Mouse (Mus musculus): ENCODE results near the gene A4gnt. TPM values are rescaled to one million over a fixed set of nuclear protein-coding genes. Genes with fewer than 3 reads are reported as not detected.
"Not testable (repeated sequence)": the region's sequence is repeated elsewhere in the genome, so short reads cannot be mapped to it uniquely, and the experiment has no call there.

The A4gnt gene
- not detected in 2 replicates for polyA plus RNA-seq (2016; fragmentation: Nextera tagmentation; extraction: Ambion mirVana)

DNA sequence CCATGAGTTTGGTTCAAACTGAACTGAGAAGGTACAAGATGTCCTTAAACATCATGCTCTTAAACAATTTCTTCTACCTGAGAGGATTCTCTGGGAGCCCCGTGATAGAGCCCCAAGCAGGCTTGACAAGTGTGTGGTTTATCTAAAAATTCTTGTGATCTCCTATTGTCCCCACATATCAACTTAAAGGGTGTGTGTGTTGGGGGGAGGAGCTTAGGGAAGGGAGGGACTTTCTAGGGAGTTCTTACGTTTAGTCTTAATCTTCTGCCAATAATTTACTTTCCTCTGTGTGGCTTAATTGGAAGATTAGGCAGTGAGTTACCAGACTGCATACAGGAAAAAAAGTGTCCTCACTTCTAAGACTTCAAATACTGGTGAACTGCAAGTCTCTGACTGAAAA, at the start of gene A4gnt:
Gene A4gnt, plus strand, starts transcription at position 301 of the 400 bp plus-strand sequence.
- Histone ChIP-seq H3K36me3 (no peaks in the 10 kb centered on the region), H3K9me3 (no peaks in the 10 kb centered on the region), H3K4me2 (replicated peaks) (no peak within 1 kb of the TSS), H3K9ac (no peak within 1 kb of the TSS), H3K27ac (no peak within 1 kb of the TSS), H3K27me3 (replicated peaks) (no peaks in the 10 kb centered on the region), H3K4me1 (no peaks in the 10 kb centered on the region), H3K4me3 (no peak within 1 kb of the TSS)
- ATAC-seq (ENCODE audit: low FRiP score, low read depth): no peak
- WGBS: 67% methylated on average over 2 of the region's 2 CpGs

DNA sequence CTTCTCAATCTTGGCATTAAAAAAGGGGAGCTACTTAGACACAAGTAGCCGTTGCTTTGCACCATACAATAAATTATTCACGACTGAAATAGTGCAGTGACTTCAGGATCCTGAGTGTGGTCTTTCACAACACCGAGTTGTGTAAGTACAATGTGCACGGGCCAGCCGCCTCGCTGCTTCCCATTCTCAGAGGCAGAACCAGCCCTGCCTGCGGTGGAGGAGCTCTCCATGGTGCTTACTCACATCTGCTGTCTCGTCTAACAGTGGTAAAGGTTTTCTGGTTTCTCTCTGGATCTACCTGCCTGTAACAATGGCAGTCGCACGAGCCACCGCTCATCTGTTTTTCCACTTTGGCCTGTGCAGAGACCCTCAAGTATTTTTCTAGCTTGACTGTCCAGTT, 48.6 kb upstream of the A4gnt start:
- Histone ChIP-seq H3K4me1 (peaks cover 9% of the 10 kb centered on the region), H3K9ac (no peak overlapping the region), H3K27ac (no peak overlapping the region), H3K9me3 (no peaks in the 10 kb centered on the region), H3K4me3 (no peak overlapping the region), H3K27me3 (replicated peaks) (no peaks in the 10 kb centered on the region), H3K36me3 (no peaks in the 10 kb centered on the region), H3K4me2 (replicated peaks) (no peak overlapping the region)
- ATAC-seq (ENCODE audit: low FRiP score, low read depth): no peak
- WGBS: 29% methylated on average over 11 of the region's 11 CpGs

DNA sequence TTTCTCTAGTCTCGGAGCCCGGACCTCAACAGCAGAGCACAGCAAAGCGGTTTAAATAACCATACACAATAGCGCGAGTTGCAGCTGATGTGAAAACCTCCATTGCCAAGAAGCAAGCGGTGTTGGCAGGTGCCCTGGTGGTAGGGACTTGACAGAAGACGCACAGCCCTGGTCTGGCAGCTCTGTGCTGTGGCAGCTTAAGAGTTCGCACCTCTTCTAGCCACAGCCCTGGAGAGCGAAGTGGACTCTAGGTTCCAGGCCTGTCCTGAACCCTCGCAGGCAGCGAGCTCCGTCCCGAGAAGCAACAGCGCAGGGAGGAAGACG, 44.3 kb upstream of the A4gnt start:
- H3K9ac ChIP-seq: peak overlapping the region; percentile 93
- no peaks in the 10 kb centered on the region for H3K9me3 ChIP-seq
- H3K4me1 ChIP-seq: peaks cover 13% of the 10 kb centered on the region
- H3K4me2 ChIP-seq (replicated peaks): peak overlapping the region; percentile 75
- H3K27me3 ChIP-seq (replicated peaks): no peaks in the 10 kb centered on the region; the same call in 1 of the 2 replicates
- peak overlapping the region; percentile 94 for H3K4me3 ChIP-seq
- peak overlapping the region; percentile 89; the same call in 1 of the 2 replicates for H3K27ac ChIP-seq
- WGBS: 1% methylated on average over 15 of the region's 15 CpGs
- H3K36me3 ChIP-seq: no peaks in the 10 kb centered on the region
- ATAC-seq (ENCODE audit: low FRiP score, low read depth): peak; percentile 59; the same call in 1 of the 2 replicates

DNA sequence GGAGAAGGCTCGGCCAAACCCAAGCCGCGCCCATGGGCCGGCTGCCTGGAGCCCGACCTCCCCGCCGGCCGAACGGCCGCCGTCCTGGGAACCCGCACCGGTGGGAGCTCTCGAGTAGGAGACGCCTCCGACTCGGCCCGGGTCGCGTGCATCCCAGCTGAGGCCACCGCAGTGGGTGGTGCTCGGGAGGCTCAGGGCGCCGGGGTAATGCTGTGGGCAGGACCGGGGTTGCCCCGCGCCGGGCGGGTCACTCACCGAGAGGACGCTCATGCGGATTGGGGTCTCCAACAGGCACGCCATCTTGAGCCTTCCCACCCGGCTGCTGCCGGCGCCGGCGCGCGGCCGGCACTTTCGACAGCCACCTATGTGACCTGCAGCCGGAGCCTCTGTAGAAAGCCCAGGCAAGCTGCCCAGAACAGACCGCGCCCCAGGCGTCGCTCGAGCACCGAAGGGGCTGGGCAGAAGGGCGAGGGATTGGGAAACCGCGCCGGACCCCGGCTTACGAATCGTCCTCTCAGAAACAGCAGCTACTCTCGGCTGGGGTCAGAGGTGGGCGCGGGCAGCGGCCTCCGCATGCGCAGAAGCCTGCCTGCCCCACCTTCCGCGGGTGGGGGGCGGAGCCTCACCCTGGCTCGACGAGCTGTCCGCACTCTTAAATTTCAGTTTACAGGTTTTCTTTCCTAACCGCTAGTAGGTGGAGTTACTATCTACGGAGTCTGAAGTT, 43.8 kb upstream of the A4gnt start, which contains the start of gene Armc8:
Gene Armc8, minus strand, starts transcription at position 553 of the 724 bp plus-strand sequence.
- Histone ChIP-seq H3K36me3 (no peaks in the 10 kb centered on the region), H3K27me3 (replicated peaks) (no peaks in the 10 kb centered on the region; the same call in 1 of the 2 replicates), H3K9me3 (no peaks in the 10 kb centered on the region), H3K4me1 (peaks cover 13% of the 10 kb centered on the region), H3K4me2 (replicated peaks) (peak within 1 kb of the TSS; percentile 75), H3K9ac (peak within 1 kb of the TSS; percentile 93), H3K27ac (peak within 1 kb of the TSS; percentile 89), H3K4me3 (peak within 1 kb of the TSS; percentile 94)
- under 1% methylated on average over 70 of the region's 70 CpGs for WGBS
- ATAC-seq (ENCODE audit: low FRiP score, low read depth): peak; percentile 96

DNA sequence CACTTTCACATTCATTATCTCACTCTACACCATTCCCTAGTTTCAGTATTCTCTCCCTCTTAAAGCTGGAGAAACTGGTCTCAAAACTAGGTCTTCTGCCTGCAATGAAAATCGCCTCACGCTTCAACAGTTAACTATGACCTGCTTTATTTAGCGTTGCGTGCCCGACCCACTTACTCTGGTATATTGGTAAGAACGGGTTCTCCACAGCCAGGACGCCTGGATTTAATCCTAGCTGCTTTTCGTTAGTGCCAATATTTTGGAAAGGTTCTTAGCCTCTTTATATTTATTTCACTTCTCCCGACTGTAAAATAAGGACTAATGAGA, 43.3 kb upstream of the A4gnt start:
- peak overlapping the region; percentile 75 for H3K4me2 ChIP-seq (replicated peaks)
- H3K9me3 ChIP-seq: no peaks in the 10 kb centered on the region
- H3K4me3 ChIP-seq: peak overlapping the region; percentile 94
- H3K4me1 ChIP-seq: peaks cover 13% of the 10 kb centered on the region
- no peak overlapping the region for H3K27ac ChIP-seq
- H3K36me3 ChIP-seq: no peaks in the 10 kb centered on the region
- H3K27me3 ChIP-seq (replicated peaks): no peaks in the 10 kb centered on the region; the same call in 1 of the 2 replicates
- ATAC-seq (ENCODE audit: low FRiP score, low read depth): no peak; the same call in 1 of the 2 replicates
- WGBS: under 1% methylated on average over 9 of the region's 9 CpGs
- peak overlapping the region; percentile 93 for H3K9ac ChIP-seq

DNA sequence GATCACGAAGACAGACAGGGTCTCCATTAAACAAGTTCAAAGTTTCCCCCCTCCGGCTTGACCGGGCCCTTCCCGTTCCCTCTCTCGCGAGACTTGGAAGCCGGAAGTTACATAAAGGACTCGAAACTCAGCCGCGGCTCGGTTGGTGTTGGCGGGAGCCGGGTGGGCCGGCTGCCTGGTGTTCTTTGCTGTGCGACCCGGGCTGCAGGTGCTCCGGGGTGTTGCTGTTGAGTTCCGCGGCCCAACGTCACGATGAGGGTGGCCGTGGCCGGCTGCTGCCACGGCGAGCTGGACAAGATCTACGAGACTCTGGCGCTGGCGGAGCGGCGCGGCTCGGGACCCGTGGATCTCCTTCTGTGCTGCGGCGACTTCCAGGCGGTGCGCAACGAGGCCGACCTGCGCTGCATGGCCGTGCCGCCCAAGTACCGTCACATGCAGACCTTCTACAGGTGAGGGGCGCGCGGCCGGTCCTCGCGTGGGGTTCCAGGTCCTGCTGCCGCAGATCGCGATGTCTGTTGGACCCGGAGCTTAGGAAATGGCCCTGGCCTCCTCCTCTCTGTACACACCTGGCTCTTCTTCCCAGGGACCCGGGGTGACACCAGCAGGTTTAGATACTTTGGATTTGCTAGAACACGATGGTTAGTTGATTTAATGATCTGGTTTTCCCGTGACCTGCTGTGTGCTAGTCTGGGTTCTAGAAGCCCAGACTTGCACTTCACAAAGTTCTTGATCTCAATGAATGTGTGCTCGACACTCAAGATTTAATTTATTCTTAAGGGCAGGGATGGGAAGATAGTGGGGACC, 36.4 kb upstream of the A4gnt start, which contains the start of gene Dbr1:
Gene Dbr1, plus strand, starts transcription at position 123 of the 804 bp plus-strand sequence.
- WGBS: under 1% methylated on average over 57 of the region's 57 CpGs
- Histone ChIP-seq H3K27me3 (replicated peaks) (no peaks in the 10 kb centered on the region; the same call in 1 of the 2 replicates), H3K9ac (peak within 1 kb of the TSS; percentile 91), H3K36me3 (peaks cover 6% of the 10 kb centered on the region), H3K9me3 (no peaks in the 10 kb centered on the region), H3K4me3 (peak within 1 kb of the TSS; percentile 94), H3K4me1 (peaks cover 11% of the 10 kb centered on the region), H3K4me2 (replicated peaks) (peak within 1 kb of the TSS; percentile 82), H3K27ac (peak within 1 kb of the TSS; percentile 47; the same call in 1 of the 2 replicates)
- ATAC-seq (ENCODE audit: low FRiP score, low read depth): peak; percentile 96

DNA sequence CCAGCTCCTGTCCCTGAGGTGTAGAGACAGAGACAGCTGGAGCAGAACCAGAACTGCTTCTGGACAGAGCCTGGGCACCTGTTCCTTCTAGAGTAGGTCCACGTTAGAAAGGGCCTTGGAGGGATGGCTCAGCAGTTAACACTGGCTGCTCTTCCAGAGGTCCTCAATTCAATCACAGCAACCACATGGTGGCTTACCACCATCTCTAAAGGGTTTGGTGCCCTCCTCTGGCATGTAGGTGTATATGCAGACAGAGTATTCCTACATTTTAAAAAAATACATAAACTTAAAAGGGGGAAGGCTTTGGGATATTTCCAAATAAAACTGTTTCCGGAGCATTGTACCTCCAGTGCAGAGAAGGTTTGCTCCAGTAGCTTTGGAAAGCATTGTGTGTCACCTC, 31.6 kb upstream of the A4gnt start:
- 55% methylated on average over 2 of the region's 2 CpGs for WGBS
- ATAC-seq (ENCODE audit: low FRiP score, low read depth): peak; percentile 26; the same call in 1 of the 2 replicates
- no peak overlapping the region for H3K4me3 ChIP-seq
- H3K4me2 ChIP-seq (replicated peaks): no peak overlapping the region
- H3K9ac ChIP-seq: no peak overlapping the region
- H3K36me3 ChIP-seq: peaks cover 36% of the 10 kb centered on the region
- no peaks in the 10 kb centered on the region for H3K9me3 ChIP-seq
- H3K27me3 ChIP-seq (replicated peaks): no peaks in the 10 kb centered on the region
- peaks cover 11% of the 10 kb centered on the region for H3K4me1 ChIP-seq
- no peak overlapping the region for H3K27ac ChIP-seq

DNA sequence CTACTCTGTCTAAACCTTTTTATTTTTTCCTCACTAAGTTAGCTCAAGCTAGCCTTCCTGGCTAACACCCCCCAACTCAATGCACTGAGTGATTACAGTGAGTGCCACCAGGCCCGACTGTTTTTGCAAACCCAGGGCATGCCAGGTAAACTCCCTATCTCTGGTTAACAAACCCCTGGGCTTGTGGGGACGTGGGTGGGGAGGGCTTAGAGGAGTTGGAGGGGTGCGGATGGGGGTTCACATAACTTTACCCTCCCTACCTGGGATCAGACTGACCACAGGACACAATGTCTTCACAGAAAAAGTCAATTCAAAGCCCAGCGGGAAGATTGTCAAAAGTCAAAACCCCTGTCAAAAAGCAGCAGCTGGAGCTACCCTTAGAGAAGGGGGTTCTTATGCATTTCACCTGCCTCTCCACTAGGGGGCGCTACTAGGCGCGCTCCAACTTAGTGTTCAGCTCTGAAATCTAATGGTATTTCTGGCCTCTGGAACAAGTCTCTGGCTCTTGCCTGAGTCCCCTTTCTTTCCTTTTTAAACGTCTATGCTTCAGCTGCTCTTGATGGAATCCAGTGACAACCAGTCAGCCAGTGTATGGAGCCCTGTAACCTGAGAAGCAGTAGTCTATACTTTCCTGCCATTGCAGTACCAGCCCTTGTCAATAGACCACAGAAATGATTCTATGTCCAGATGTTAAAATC, 24.6 kb upstream of the A4gnt start:
- no peak overlapping the region for H3K27ac ChIP-seq
- H3K36me3 ChIP-seq: peaks cover 16% of the 10 kb centered on the region
- no peaks in the 10 kb centered on the region for H3K4me1 ChIP-seq
- H3K4me2 ChIP-seq (replicated peaks): no peak overlapping the region
- no peak overlapping the region for H3K9ac ChIP-seq
- no peaks in the 10 kb centered on the region for H3K27me3 ChIP-seq (replicated peaks)
- 25% methylated on average over 8 of the region's 8 CpGs for WGBS
- no peaks in the 10 kb centered on the region for H3K9me3 ChIP-seq
- no peak overlapping the region for H3K4me3 ChIP-seq
- ATAC-seq (ENCODE audit: low FRiP score, low read depth): no peak

DNA sequence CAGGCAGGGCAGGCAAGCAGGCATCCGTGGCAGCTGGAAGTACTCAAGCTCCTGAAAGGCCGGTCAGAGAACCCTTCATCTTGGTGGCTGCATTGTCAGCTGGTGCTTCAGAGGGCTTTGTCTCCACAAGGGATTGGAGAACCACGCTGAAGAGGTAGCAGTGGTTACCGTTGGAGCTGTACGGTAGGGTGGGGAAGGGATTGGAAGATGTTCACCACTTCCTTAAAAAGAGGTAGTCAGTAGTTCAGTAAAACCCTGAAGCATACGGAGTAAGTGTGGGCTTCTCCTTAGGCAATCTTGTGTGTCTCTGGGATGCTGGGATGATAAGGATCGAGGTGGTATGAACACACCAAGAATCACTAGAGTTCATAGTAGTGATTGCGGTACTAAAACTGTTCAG, 21.2 kb upstream of the A4gnt start:
- Histone ChIP-seq H3K4me3 (no peak overlapping the region), H3K4me1 (no peaks in the 10 kb centered on the region), H3K27me3 (replicated peaks) (no peaks in the 10 kb centered on the region), H3K9ac (no peak overlapping the region), H3K27ac (no peak overlapping the region), H3K4me2 (replicated peaks) (no peak overlapping the region), H3K9me3 (no peaks in the 10 kb centered on the region), H3K36me3 (no peaks in the 10 kb centered on the region)
- no peak for ATAC-seq (ENCODE audit: low FRiP score, low read depth)
- WGBS: 87% methylated on average over 8 of the region's 8 CpGs

DNA sequence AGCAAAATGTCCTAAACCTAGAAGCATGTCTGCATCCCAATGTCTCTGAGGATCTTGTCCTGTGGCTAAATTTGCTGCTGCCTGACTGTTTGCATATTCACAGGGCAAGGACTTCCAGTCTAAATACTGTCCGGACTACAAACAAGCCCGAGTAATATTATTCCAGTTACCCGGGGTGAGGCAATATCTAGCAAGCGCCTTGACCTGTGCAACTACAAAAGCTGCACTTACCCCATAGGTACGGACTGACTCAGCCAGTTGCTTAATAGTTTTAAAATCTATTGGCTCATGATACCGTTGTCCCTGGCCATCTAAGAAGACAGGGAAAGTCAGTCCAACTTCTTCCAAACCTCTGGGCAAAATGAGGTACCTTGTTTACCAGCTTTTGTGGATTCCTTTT, 13.2 kb upstream of the A4gnt start:
- not testable (repeated sequence) for H3K4me1 ChIP-seq; H3K9me3 ChIP-seq; H3K36me3 ChIP-seq; H3K27me3 ChIP-seq (replicated peaks); H3K9ac ChIP-seq; H3K4me2 ChIP-seq (replicated peaks); ATAC-seq (ENCODE audit: low FRiP score, low read depth); H3K27ac ChIP-seq; H3K4me3 ChIP-seq
- WGBS: 91% methylated on average over 6 of the region's 6 CpGs

DNA sequence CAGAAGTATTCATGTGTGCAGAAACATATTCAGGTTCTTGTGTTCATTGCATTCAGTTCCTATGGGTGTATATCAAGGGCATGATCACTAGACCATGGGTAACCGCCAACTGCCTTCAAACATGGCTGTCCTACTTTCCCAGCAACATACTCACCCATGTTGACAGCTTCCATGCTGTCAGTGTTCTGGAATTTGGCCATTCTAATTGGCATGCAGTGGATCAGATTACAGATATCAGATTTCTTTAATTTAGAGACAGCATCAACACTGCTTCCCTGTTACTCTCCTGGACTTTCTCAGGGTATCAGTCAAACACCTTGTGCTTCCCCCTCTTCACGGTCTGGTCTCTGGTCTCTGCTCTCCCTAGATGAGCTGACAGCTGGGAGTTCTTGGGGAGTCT, 8.7 kb upstream of the A4gnt start:
- Histone ChIP-seq H3K4me2 (replicated peaks) (no peak overlapping the region), H3K36me3 (no peaks in the 10 kb centered on the region), H3K9ac (no peak overlapping the region), H3K9me3 (no peaks in the 10 kb centered on the region), H3K27ac (no peak overlapping the region), H3K4me3 (no peak overlapping the region), H3K27me3 (replicated peaks) (no peaks in the 10 kb centered on the region), H3K4me1 (no peaks in the 10 kb centered on the region)
- no peak for ATAC-seq (ENCODE audit: low FRiP score, low read depth)
- WGBS: 89% methylated on average over 2 of the region's 2 CpGs

DNA sequence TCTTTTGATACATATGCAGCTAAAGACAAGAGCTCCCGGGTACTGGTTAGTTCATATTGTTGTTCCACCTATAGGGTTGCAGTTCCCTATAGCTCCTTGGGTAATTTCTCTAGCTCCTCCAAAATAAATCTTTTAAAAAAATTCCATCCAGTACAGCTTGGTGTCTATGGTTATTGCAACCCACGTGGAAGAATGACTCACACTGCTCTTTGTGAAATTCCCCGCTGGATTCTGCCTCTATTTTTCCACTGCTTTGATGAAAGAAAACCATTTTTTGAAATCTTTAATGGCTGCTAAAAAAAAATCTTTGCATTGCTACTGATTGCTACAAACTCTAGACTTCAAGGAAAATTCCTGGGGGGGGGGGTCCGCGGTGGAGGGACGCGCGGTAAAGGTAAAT, 7.4 kb downstream of the A4gnt start:
- no peak overlapping the region for H3K4me3 ChIP-seq
- no peak overlapping the region for H3K9ac ChIP-seq
- no peak overlapping the region for H3K27ac ChIP-seq
- H3K4me2 ChIP-seq (replicated peaks): no peak overlapping the region
- H3K9me3 ChIP-seq: no peaks in the 10 kb centered on the region
- ATAC-seq (ENCODE audit: low FRiP score, low read depth): no peak
- no peaks in the 10 kb centered on the region for H3K4me1 ChIP-seq
- WGBS: 94% methylated on average over 8 of the region's 8 CpGs
- no peaks in the 10 kb centered on the region for H3K36me3 ChIP-seq
- H3K27me3 ChIP-seq (replicated peaks): no peaks in the 10 kb centered on the region
